Mouse (Mus musculus): Measurements from ENCODE around the gene Bbc3.

Gene Bbc3

GRCm38 (mm10) chr7:16319216-16319615 lies 11.0 kb downstream of the Bbc3 start:
- DNase-seq, result no peak

- DNase-seq, result no peak
These were observed 12.3 kb downstream of the Bbc3 start for GRCm38 (mm10) chr7:16320479-16320878.

- no peak for DNase-seq
These were observed 16.5 kb downstream of the Bbc3 start for GRCm38 (mm10) chr7:16324661-16325060.

GRCm38 (mm10) chr7:16325920-16326606 lies 17.9 kb downstream of the Bbc3 start:
- peak; percentile 76 to 79 for DNase-seq

GRCm38 (mm10) chr7:16326607-16326971 lies 18.4 kb downstream of the Bbc3 start:
- DNase-seq, result no peak

GRCm38 (mm10) chr7:16329146-16329545 lies 21.0 kb downstream of the Bbc3 start:
- DNase-seq, result no peak

GRCm38 (mm10) chr7:16337733-16338132 lies 29.5 kb downstream of the Bbc3 start:
- no peak for DNase-seq

- DNase-seq, result no peak
These were observed 36.4 kb downstream of the Bbc3 start for GRCm38 (mm10) chr7:16344598-16344997.

- no peak for DNase-seq
These were observed 37.1 kb downstream of the Bbc3 start for GRCm38 (mm10) chr7:16345297-16345696.

- peak; percentile 22 to 38 for DNase-seq
These were observed 41.8 kb downstream of the Bbc3 start for GRCm38 (mm10) chr7:16349999-16350398.

- DNase-seq, result no peak
These were observed 47.8 kb downstream of the Bbc3 start for GRCm38 (mm10) chr7:16355854-16356594.

- no peak for DNase-seq
These were observed 49.4 kb downstream of the Bbc3 start for GRCm38 (mm10) chr7:16357602-16358001.

GRCm38 (mm10) chr7:16364319-16364718 lies 56.1 kb downstream of the Bbc3 start:
- peak; percentile 18 to 50 for DNase-seq

- DNase-seq, result peak in 1 of 2 experiments; percentile 43
These were observed 56.8 kb downstream of the Bbc3 start for GRCm38 (mm10) chr7:16364901-16365500.

GRCm38 (mm10) chr7:16366133-16366646 lies 58.0 kb downstream of the Bbc3 start:
- peak; percentile 17 to 41 for DNase-seq

- DNase-seq, result peak; percentile 17 to 26
These were observed 58.5 kb downstream of the Bbc3 start for GRCm38 (mm10) chr7:16366669-16367068.
